In genomic region chr9:22627912-22628311, GRCm38 (mm10) we compare ENCODE assay signal across 32 mouse cellular contexts.
"Had no signal": no experiment of that assay in that cellular context is flagged by ENCODE, and none has a peak within 500 bp of the region (broad histone marks: within the 10 kb centered on the region; RNA-seq: fewer than 3 reads in every experiment).

No protein-coding gene starts in this region.

- H3K27me3 ChIP-seq: limb, embryonic 12.5 days; limb, embryonic 13.5 days; limb, embryonic 15.5 days; liver, embryonic 12.5 days; liver, embryonic 13.5 days; liver, embryonic 15.5 days; lung, embryonic 15.5 days; midbrain, embryonic 12.5 days; midbrain, embryonic 13.5 days; midbrain, embryonic 15.5 days; neural tube, embryonic 12.5 days had no signal

- H3K4me1 ChIP-seq: limb, embryonic 15.5 days; lung, embryonic 15.5 days; midbrain, embryonic 10.5 days; midbrain, embryonic 12.5 days; midbrain, embryonic 13.5 days; midbrain, embryonic 15.5 days; neural tube, embryonic 12.5 days had no signal

- H3K4me2 ChIP-seq: limb, embryonic 12.5 days; limb, embryonic 13.5 days; limb, embryonic 15.5 days; liver, embryonic 11.5 days; liver, embryonic 12.5 days; liver, embryonic 13.5 days; liver, embryonic 15.5 days; lung, embryonic 14.5 days; lung, embryonic 15.5 days; midbrain, embryonic 11.5 days; midbrain, embryonic 12.5 days; midbrain, embryonic 13.5 days; midbrain, embryonic 15.5 days; neural tube, embryonic 12.5 days had no signal

- H3K9me3 ChIP-seq: limb, embryonic 10.5 days; limb, embryonic 12.5 days; limb, embryonic 13.5 days; limb, embryonic 15.5 days; liver, embryonic 12.5 days; liver, embryonic 13.5 days; liver, embryonic 15.5 days; lung, embryonic 15.5 days; midbrain, embryonic 10.5 days; midbrain, embryonic 12.5 days; midbrain, embryonic 13.5 days; midbrain, embryonic 15.5 days; neural tube, embryonic 12.5 days had no signal

- H3K27ac ChIP-seq: limb, embryonic 10.5 days; limb, embryonic 12.5 days; limb, embryonic 13.5 days; limb, embryonic 15.5 days; liver, embryonic 12.5 days; liver, embryonic 13.5 days; liver, embryonic 14.5 days; liver, embryonic 15.5 days; lung, embryonic 15.5 days; macrophage; midbrain, embryonic 10.5 days; midbrain, embryonic 12.5 days; midbrain, embryonic 13.5 days; midbrain, embryonic 15.5 days; neural tube, embryonic 12.5 days had no signal

- DNase-seq: left cerebral cortex, postnatal 4 days; liver; liver, embryonic 13.5 days; liver, postnatal 0 days; lung, adult 18-20 months; lung, adult 2 months; lung, embryonic 14.5 days; lung, postnatal 10 days; lung, postnatal 14 days; lung, postnatal 36 days; lung, postnatal 4 days; midbrain, embryonic 14.5 days had no signal

- H3K4me3 ChIP-seq: limb, embryonic 10.5 days; limb, embryonic 12.5 days; limb, embryonic 13.5 days; limb, embryonic 15.5 days; liver, embryonic 12.5 days; liver, embryonic 13.5 days; liver, embryonic 15.5 days; lung, embryonic 15.5 days; megakaryocyte, embryonic 14.5 days; midbrain, embryonic 10.5 days; midbrain, embryonic 12.5 days; midbrain, embryonic 13.5 days; midbrain, embryonic 15.5 days; myocyte; neural tube, embryonic 12.5 days had no signal

- H3K9ac ChIP-seq: limb, embryonic 12.5 days; limb, embryonic 13.5 days; limb, embryonic 15.5 days; liver, embryonic 12.5 days; liver, embryonic 13.5 days; liver, embryonic 14.5 days; liver, embryonic 15.5 days; liver, postnatal 0 days; lung, embryonic 14.5 days; lung, embryonic 15.5 days; midbrain, embryonic 12.5 days; midbrain, embryonic 13.5 days; midbrain, embryonic 15.5 days; neural tube, embryonic 12.5 days had no signal

- H3K36me3 ChIP-seq: limb, embryonic 10.5 days; limb, embryonic 12.5 days; limb, embryonic 13.5 days; limb, embryonic 15.5 days; liver, embryonic 12.5 days; liver, embryonic 13.5 days; liver, embryonic 15.5 days; lung, embryonic 15.5 days; midbrain, embryonic 10.5 days; midbrain, embryonic 12.5 days; midbrain, embryonic 13.5 days; midbrain, embryonic 15.5 days; neural tube, embryonic 12.5 days had no signal

- ATAC-seq: liver, embryonic 12.5 days; liver, postnatal 0 days; lung, postnatal 0 days; midbrain, embryonic 13.5 days; midbrain, embryonic 15.5 days; midbrain, embryonic 16.5 days had no signal
